Mouse (Mus musculus) testis, adult 2 months (tissue): ENCODE measurements around the gene Sspo.

Experiments
- CTCF ChIP-seq: fragments of 200-500 bp; IDR thresholded peaks from 2 replicates; pipeline ENCODE4 v1.5.1; 2012; ENCODE audit warnings: low read depth, mild to moderate bottlenecking, inconsistent platforms, low read length, moderate library complexity; ENCODE audit not compliant: control insufficient read depth, insufficient read depth, insufficient replicate concordance
- POLR2A ChIP-seq: fragments of 200-500 bp; IDR thresholded peaks from 2 replicates; pipeline ENCODE4 v1.6.1; 2012; ENCODE audit warnings: low read depth, mild to moderate bottlenecking, inconsistent platforms, low read length, moderate library complexity; ENCODE audit not compliant: control insufficient read depth

- TF ChIP-seq CTCF (no peak), POLR2A (peak; percentile 18; the same call in 1 of the 2 replicates)
Measured at GRCm38 (mm10) chr6:48415636-48416035, 32.4 kb upstream of the Sspo start.
